Mouse (Mus musculus) spleen, postnatal 0 days (tissue): ENCODE data around the gene Cd47. TPM values are rescaled to one million over a fixed set of nuclear protein-coding genes. Genes with fewer than 3 reads are reported as not detected.

Experiments used
- polyA plus RNA-seq: library from polyadenylated mRNA; unstranded; fragments of >200 nt; fragmentation: Nextera tagmentation; extraction: Ambion mirVana; gene quantifications from 2 replicates; pipeline ENCODE4 v1.2.1, GENCODE M21; 2015

The Cd47 gene
- 430 and 515 TPM in 2 replicates for polyA plus RNA-seq

GRCm38 (mm10) chr16:49799597-49800561 is at the start of gene Cd47:
Gene Cd47, plus strand, starts transcription at chr16:49800533.

Other genes starting within 250 kb of the Cd47 start
- gene Ift57, start 101.3 kb upstream of the Cd47 start, polyA plus RNA-seq, result 12.7 and 14.4 TPM in 2 replicates